Mouse (Mus musculus) heart, adult 2 months (tissue): Measurements from ENCODE around the gene Tex26.

Source experiments
- CTCF ChIP-seq: fragments of 200-600 bp; IDR thresholded peaks from 2 replicates; pipeline ENCODE4 v1.8.1; 2022; ENCODE audit warnings: antibody characterized with exemption, mild to moderate bottlenecking, moderate library complexity
- POLR2A ChIP-seq: fragments of 200-500 bp; IDR thresholded peaks from 2 replicates; pipeline ENCODE4 v1.6.1; 2011; ENCODE audit warnings: mild to moderate bottlenecking, low read depth, low read length, control low read depth; ENCODE audit not compliant: insufficient read depth

DNA sequence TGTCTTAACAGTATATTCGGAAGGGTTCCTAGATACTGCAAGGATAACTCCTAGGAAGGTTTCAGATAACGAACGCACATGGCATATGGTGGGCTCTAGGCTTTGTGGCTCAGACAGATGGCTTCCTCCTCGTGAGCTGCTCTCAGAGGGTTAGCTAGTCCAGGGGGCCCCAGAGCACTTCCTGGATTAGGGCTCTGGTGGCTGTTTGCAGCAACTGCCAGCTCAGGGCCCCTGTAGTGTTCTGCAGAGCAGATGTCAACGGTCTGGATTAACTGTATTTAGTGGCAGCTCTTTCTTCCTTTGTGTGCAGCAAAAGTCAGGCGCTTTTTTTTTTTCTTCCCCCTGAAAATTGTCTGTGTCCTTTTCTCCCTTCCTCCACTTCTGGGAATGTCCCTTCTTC, 11.1 kb upstream of the Tex26 start:
- TF ChIP-seq POLR2A (no peak), CTCF (no peak)
